Mouse (Mus musculus) hindbrain, embryonic 13.5 days (tissue): ENCODE data around the gene Iqsec1. TPM values are rescaled to one million over a fixed set of nuclear protein-coding genes. Genes with fewer than 3 reads are reported as not detected.

Experiments used
- ATAC-seq: fragments of 200-750 bp; cut with Nextera tagmentation; 2 replicates; pipeline ENCODE4 v1.8.0; 2017; ENCODE audit warnings: moderate TSS enrichment; ENCODE audit not compliant: low FRiP score
- H3K27ac ChIP-seq: fragments of 300-500 bp; sonication (generic); 2 replicates; pipeline ENCODE4 v1.5.1; 2015; ENCODE audit warnings: inconsistent platforms, mild to moderate bottlenecking, moderate library complexity
- H3K27me3 ChIP-seq: fragments of 300-500 bp; sonication (generic); 2 replicates; pipeline ENCODE4 v1.6.1; 2015; ENCODE audit warnings: mild to moderate bottlenecking, inconsistent platforms
- H3K36me3 ChIP-seq: fragments of 300-500 bp; sonication (generic); 2 replicates; pipeline ENCODE4 v1.6.1; 2015; ENCODE audit warnings: mild to moderate bottlenecking, inconsistent platforms
- H3K4me1 ChIP-seq: fragments of 300-500 bp; sonication (generic); replicated peaks from 2 replicates; pipeline ENCODE4 v1.6.1; 2015; ENCODE audit warnings: inconsistent platforms
- H3K4me2 ChIP-seq: fragments of 300-500 bp; sonication (generic); 2 replicates; pipeline ENCODE4 v1.6.1; 2015; ENCODE audit warnings: inconsistent platforms, mild to moderate bottlenecking, moderate library complexity
- H3K4me3 ChIP-seq: fragments of 300-500 bp; sonication (generic); 2 replicates; pipeline ENCODE4 v1.5.1; 2015; ENCODE audit warnings: mild to moderate bottlenecking, inconsistent platforms
- H3K9ac ChIP-seq: fragments of 300-500 bp; sonication (generic); 2 replicates; pipeline ENCODE4 v1.6.1; 2015; ENCODE audit warnings: mild to moderate bottlenecking, inconsistent platforms
- H3K9me3 ChIP-seq: fragments of 300-500 bp; sonication (generic); 2 replicates; pipeline ENCODE4 v1.6.1; 2016; ENCODE audit warnings: inconsistent platforms
- WGBS: fragments of 180-500 bp; shearing (Covaris S2); methylation state at CpG from one replicate; pipeline ENCODE4 v1.1.7; 2015; 5-methylcytosine and 5-hydroxymethylcytosine counted together
- polyA plus RNA-seq: library from polyadenylated mRNA; unstranded; fragments of >200 nt; fragmentation: Nextera tagmentation; extraction: Ambion mirVana; gene quantifications from 2 replicates; pipeline ENCODE4 v1.2.1, GENCODE M21; 2015

The Iqsec1 gene
- polyA plus RNA-seq, 1 experiment from 2014 or later, result 20.6 TPM

DNA sequence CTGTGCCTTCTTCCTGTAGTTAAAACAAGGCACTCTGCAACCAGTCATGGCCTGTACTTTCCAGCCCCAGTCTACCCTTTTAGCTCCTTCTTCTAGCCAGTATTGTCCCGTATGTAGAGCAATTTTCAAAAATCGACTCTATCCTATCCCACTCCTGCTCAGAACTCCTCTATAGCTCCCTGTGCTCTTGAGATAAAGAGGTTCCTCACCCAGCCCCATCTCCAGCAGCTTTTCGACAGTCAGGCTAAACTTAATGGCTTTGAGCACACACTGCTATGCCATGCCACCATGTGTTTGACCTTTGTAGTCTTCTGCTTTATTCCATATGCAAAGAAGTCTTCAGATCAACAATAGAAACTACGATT is 247.4 kb downstream of the Iqsec1 start:
- WGBS, result 72% methylated on average over 4 of the region's 4 CpGs
- Histone ChIP-seq H3K4me3 (no peak overlapping the region), H3K27me3 (no peaks in the 10 kb centered on the region), H3K4me1 (peaks cover 27% of the 10 kb centered on the region), H3K27ac (no peak overlapping the region), H3K9ac (no peak overlapping the region), H3K9me3 (no peaks in the 10 kb centered on the region), H3K36me3 (no peaks in the 10 kb centered on the region), H3K4me2 (no peak overlapping the region)
- no peak for ATAC-seq

DNA sequence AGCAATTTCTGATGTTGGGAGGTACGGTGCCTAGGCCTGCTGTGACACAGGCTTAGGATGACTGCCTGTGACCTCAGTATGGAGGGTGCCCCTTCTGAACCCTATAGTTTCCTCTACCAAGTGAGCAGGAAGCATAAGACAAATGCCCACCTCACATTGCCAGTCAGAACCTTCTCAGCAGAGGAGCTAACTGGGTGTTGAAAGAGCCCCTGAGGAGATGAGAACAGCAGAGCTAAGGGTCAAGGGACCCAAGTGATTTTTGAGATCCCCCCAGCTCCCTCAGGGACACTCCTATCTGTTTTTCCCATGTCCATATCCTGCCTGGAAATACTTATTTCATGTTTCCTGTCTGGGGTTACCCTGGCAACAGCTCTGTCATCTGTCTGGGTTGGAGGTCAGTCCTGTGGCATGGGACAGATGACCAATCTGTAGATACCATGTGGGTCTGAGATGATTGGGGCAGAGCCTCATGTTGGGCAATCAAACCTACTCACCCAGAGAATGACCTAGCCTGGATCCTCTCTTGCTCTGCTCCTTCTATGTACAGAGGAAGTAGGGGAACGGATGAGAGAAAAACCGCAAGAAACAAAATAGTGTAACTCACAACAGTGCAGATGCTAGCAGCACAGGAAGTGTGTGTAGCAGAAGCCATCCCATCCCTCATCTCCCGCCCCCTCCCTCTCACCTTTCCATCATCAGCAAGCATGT is 248.0 kb downstream of the Iqsec1 start:
- no peaks in the 10 kb centered on the region for H3K9me3 ChIP-seq
- H3K27ac ChIP-seq, result no peak overlapping the region
- H3K4me1 ChIP-seq, result peaks cover 27% of the 10 kb centered on the region
- H3K4me3 ChIP-seq, result no peak overlapping the region
- WGBS, result 92% methylated on average over 4 of the region's 4 CpGs
- H3K4me2 ChIP-seq, result no peak overlapping the region
- no peaks in the 10 kb centered on the region for H3K36me3 ChIP-seq
- no peak for ATAC-seq
- H3K9ac ChIP-seq, result no peak overlapping the region
- H3K27me3 ChIP-seq, result no peaks in the 10 kb centered on the region

DNA sequence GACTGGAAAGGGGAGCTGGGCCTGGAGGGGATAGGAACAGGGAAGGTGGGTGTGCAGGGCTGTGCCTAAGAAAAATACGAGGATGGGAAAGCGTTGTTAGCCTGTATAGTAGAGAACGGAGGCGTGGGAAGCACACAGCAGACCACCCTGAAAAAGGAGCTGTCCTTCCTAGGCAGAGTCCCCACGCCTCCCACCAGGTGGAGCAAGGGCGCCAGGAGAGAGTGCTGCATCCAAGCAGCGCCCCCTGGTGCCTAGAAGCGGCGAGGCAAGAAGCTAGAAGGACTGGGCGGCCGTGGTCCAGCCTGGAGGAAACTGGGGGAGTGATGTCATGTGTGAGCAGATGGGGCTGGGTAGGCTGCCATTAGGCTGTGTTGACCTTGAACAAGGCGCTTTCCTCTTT is 251.1 kb downstream of the Iqsec1 start:
- Histone ChIP-seq H3K4me1 (peaks cover 44% of the 10 kb centered on the region), H3K4me2 (peak overlapping the region; percentile 95), H3K36me3 (no peaks in the 10 kb centered on the region), H3K4me3 (peak overlapping the region; percentile 78), H3K27ac (peak overlapping the region; percentile 77), H3K27me3 (no peaks in the 10 kb centered on the region), H3K9ac (peak overlapping the region; percentile 94), H3K9me3 (no peaks in the 10 kb centered on the region)
- peak; percentile 84 for ATAC-seq
- 2% methylated on average over 12 of the region's 12 CpGs for WGBS

DNA sequence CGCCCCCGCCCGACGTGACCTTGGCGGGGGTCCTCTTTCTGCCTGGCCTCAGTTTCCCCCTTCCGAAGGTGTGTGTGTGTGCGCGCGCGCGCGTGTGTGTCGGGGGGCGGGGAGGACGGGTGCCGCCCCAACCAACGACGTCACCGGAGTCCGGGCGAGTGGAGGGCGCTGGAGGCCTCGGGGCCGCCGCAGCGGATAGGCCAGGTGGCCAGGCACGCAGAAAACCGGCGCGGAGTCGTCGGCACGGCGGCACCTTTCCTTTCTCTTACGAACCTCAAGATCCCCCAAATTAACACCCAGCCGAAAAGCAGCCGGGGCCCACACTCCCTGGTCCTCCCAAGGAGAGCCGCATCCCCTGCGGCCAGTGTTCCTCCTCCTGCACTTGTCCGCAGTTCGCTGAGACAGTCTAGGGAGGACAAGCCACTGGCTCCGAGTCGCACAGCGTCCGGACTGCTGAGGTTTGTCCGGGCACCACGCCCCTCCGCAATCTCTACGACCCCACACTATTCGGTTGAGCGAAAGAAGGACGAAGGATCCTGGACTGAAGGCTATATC is 251.7 kb downstream of the Iqsec1 start:
- peak overlapping the region; percentile 77 for H3K27ac ChIP-seq
- ATAC-seq, result peak; percentile 76
- H3K27me3 ChIP-seq, result no peaks in the 10 kb centered on the region
- H3K9ac ChIP-seq, result peak overlapping the region; percentile 94
- H3K36me3 ChIP-seq, result no peaks in the 10 kb centered on the region
- under 1% methylated on average over 32 of the region's 52 CpGs for WGBS
- H3K4me2 ChIP-seq, result peak overlapping the region; percentile 95
- H3K9me3 ChIP-seq, result no peaks in the 10 kb centered on the region
- H3K4me3 ChIP-seq, result peak overlapping the region; percentile 78
- H3K4me1 ChIP-seq, result peaks cover 44% of the 10 kb centered on the region

DNA sequence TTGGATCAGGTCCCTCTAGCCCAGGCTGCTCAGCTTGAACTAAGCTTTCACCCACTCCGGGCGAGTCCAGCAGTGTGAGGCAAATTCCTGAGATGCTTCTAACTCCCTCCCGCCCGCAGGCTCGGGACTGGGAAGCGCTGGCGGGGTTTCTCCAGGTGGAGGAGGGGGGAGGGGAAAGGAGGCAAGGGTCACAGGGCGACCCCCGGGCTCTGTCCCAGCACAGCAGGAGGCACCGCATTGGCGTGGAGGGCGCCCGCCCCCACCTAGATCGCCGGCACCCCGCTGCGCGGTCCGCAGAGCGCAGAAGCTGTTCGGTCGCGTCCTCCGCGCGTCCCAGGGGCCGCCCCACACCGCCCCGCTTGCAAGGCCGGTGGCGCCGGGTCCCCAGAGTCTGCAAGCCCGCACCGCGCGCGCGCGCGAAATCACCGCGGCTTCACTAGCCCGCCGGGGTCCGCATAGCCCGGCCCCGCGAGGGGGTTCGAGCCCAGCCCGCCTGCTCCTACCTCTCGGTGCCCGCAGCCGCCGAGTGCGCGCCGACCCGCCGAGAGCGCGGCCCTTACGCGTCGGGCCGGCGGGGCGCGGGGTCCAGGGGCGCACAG is 252.3 kb downstream of the Iqsec1 start:
- H3K9ac ChIP-seq, result peak overlapping the region; percentile 94
- H3K27ac ChIP-seq, result peak overlapping the region; percentile 77
- WGBS, result under 1% methylated on average over 38 of the region's 69 CpGs
- no peaks in the 10 kb centered on the region for H3K36me3 ChIP-seq
- H3K9me3 ChIP-seq, result no peaks in the 10 kb centered on the region
- peak overlapping the region; percentile 78 for H3K4me3 ChIP-seq
- H3K4me1 ChIP-seq, result peaks cover 47% of the 10 kb centered on the region
- peak overlapping the region; percentile 95 for H3K4me2 ChIP-seq
- ATAC-seq, result peak; percentile 69
- no peaks in the 10 kb centered on the region for H3K27me3 ChIP-seq

DNA sequence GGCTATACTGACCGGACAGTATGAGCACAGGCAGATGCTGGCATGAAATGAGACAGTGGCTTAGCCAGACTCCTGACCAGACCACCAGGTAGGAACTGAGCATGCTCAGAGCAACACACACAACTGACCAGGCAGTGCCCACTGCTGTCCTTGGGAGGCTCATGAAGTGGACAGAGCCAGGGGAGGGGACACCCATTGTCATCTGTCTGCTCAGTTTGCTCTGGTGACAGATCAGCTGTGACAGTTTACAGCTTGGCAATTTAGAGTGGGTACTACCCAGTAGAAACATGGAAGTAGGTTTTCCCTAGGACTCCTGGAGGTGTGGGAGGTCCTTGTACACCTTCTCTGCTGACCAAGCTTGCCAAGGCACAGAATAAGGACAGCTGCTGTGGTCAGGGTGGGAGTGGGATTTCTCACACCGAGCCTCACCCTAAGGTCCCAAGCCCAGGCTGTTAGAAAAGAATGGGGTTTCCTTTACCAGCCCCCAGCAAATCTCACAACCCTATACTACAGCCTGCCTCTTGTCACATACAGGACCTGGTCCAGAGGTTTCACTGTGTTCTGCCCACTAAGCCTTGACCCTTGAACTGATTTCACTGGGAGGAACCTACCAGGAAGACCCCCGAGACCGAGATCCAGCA is 253.0 kb downstream of the Iqsec1 start:
- H3K9ac ChIP-seq, result peak overlapping the region; percentile 94
- peak overlapping the region; percentile 78 for H3K4me3 ChIP-seq
- peak; percentile 9; the same call in 1 of the 2 replicates for ATAC-seq
- H3K27me3 ChIP-seq, result no peaks in the 10 kb centered on the region
- peaks cover 54% of the 10 kb centered on the region for H3K4me1 ChIP-seq
- WGBS, result 36% methylated on average over 4 of the region's 4 CpGs
- no peaks in the 10 kb centered on the region for H3K9me3 ChIP-seq
- H3K36me3 ChIP-seq, result no peaks in the 10 kb centered on the region
- peak overlapping the region; percentile 95 for H3K4me2 ChIP-seq
- H3K27ac ChIP-seq, result peak overlapping the region; percentile 2; the same call in 1 of the 2 replicates

DNA sequence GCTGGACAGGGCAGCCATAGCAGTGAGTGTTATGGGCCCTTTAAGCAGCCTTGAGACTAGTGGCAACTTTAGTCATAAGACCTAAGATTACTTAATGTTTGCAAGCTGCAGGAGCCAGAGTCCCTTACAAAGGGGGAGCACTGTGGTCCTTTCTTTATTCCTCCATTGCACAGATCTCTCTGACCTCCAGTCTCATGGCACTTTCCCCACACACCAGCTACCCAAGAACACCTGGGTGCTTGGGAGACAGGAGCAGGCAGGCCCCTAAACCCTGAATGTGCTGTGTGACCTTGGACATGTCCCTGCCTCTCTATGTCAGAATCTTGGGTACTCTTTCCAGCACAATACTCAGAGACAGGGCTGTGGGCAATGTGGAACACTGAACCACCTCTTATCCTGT is 253.7 kb downstream of the Iqsec1 start:
- H3K27me3 ChIP-seq, result no peaks in the 10 kb centered on the region
- H3K4me3 ChIP-seq, result no peak overlapping the region
- no peaks in the 10 kb centered on the region for H3K9me3 ChIP-seq
- peak overlapping the region; percentile 94; the same call in 1 of the 2 replicates for H3K9ac ChIP-seq
- H3K4me1 ChIP-seq, result peaks cover 61% of the 10 kb centered on the region
- no peak for ATAC-seq
- no peak overlapping the region for H3K4me2 ChIP-seq
- no peaks in the 10 kb centered on the region for H3K36me3 ChIP-seq
- H3K27ac ChIP-seq, result no peak overlapping the region

DNA sequence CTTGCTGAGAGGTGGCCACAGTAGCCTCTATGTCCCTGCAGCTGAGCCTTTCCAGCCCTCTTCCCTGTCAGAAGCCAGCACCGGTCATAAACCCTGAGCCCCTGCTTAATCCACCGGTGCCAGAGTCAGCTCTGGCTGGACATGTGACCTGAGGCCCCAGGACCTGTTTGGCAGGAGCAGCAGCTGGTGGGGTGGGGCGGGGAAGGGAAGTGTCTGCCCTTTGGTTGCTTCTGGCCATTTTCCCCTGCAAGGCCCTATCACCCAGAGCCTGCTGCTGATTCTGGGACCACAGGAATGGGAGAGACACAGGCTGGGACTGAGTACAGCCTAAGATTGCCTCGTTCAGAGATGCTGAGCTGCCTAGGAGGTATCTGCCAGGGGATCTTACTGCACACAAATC is 257.2 kb downstream of the Iqsec1 start:
- Histone ChIP-seq H3K27me3 (no peaks in the 10 kb centered on the region), H3K9ac (no peak overlapping the region), H3K4me1 (peaks cover 74% of the 10 kb centered on the region)

DNA sequence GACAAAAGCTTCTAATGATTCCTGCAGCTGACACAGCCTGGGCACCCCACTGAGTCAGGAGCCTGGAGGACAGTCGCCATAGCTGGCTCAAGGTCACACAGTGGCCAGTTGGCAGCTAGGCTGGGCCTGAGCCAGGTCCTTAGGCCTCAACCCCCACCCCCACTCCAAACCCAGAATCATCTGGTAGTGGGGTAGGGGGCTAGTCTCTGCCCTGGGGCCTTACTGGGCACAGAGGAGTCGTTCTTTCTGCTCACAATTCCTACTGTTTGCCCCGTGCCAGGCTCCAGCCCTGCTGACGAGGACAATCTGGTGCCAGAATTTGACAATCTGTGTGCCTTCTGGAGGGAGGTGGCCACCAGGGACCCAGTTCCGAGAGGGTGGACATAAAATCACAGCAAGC is 258.7 kb downstream of the Iqsec1 start:
- H3K9me3 ChIP-seq, result no peaks in the 10 kb centered on the region
- no peaks in the 10 kb centered on the region for H3K36me3 ChIP-seq
- peaks cover 73% of the 10 kb centered on the region for H3K4me1 ChIP-seq
- no peak overlapping the region for H3K4me3 ChIP-seq
- H3K9ac ChIP-seq, result peak overlapping the region; percentile 49
- ATAC-seq, result no peak
- H3K27me3 ChIP-seq, result no peaks in the 10 kb centered on the region
- H3K27ac ChIP-seq, result peak overlapping the region; percentile 69
- no peak overlapping the region for H3K4me2 ChIP-seq
- 27% methylated on average over 5 of the region's 5 CpGs for WGBS

More for the DNA sequence above, 257.2 kb downstream of the Iqsec1 start:
- no peak for ATAC-seq
- no peaks in the 10 kb centered on the region for H3K36me3 ChIP-seq
- 35% methylated on average over 4 of the region's 4 CpGs for WGBS
- H3K9me3 ChIP-seq, result no peaks in the 10 kb centered on the region
- no peak overlapping the region for H3K27ac ChIP-seq
- no peak overlapping the region for H3K4me3 ChIP-seq
- H3K4me2 ChIP-seq, result no peak overlapping the region

DNA sequence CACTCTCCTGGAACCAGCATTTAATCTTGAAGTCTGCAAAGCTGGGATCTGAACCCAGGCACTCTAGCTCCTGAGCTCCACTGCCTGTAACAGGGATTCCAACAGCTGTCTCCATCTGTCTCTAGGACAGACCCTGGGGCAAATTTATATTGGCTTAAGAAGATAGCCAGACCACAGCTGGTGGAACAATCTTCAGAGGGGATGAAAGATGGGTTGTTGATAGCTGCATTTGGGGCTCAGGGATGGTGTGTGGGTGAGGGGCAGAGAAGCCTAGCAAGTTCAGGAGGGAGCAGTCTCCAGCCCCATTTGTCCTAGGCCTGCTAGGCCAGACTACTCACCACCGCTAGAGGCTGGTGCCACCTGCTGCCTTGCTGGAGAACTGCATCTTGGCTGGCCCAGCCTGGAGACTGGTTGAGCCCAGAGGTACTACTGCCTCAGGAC is 260.0 kb downstream of the Iqsec1 start:
- Histone ChIP-seq H3K27ac (peak overlapping the region; percentile 69; the same call in 1 of the 2 replicates), H3K4me1 (peaks cover 75% of the 10 kb centered on the region), H3K4me3 (no peak overlapping the region), H3K27me3 (no peaks in the 10 kb centered on the region), H3K9ac (peak overlapping the region; percentile 15; the same call in 1 of the 2 replicates), H3K36me3 (no peaks in the 10 kb centered on the region), H3K4me2 (no peak overlapping the region), H3K9me3 (no peaks in the 10 kb centered on the region)
- peak; percentile 70 for ATAC-seq
- WGBS, result 0% methylated on average over 1 of the region's 1 CpGs

DNA sequence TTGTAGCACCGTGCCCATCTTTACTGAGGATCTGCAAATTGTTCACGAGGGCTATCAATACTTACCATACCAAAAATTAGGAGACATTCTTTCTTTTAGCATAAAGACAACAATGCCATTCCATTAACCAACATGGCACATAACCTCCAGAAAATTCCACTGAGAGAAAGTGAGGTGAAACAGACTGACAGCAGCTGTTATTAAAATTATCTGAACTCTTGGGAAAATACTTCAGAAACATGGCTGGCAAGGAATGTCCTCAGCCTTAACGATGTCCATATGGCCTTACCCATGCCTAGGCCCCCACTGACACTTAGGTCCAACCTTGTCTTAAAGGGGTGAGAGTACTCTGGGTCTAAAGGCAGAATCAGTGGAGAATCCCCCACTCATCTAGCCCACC is 260.7 kb downstream of the Iqsec1 start:
- H3K9me3 ChIP-seq, result no peaks in the 10 kb centered on the region
- H3K27ac ChIP-seq, result peak overlapping the region; percentile 15; the same call in 1 of the 2 replicates
- H3K4me2 ChIP-seq, result no peak overlapping the region
- 92% methylated on average over 3 of the region's 3 CpGs for WGBS
- 0 out of 2 replicates have a peak overlapping the region, but pooled peaks have one; percentile 15 for H3K9ac ChIP-seq
- H3K27me3 ChIP-seq, result no peaks in the 10 kb centered on the region
- H3K4me1 ChIP-seq, result peaks cover 82% of the 10 kb centered on the region
- no peaks in the 10 kb centered on the region for H3K36me3 ChIP-seq
- no peak for ATAC-seq
- no peak overlapping the region for H3K4me3 ChIP-seq

DNA sequence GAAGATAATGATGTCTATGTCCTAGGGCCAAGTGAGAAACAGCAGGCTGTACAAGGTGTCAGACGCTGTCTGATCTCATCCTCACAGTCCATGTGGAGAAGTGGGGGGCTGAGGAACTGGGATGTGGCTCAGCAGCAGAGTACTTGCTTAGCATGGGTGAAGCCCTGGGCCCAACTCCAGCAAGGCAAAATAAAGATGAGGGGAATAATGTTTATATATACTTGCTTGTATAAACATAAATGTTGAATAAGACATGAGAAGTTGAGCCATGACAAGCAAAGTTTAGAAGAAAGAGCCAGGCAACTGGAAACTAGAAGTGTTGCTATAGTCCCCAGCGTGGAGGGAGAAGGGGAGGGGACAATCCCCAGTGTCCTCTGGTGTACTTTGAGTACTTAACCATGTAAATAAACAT is 261.8 kb downstream of the Iqsec1 start:
- H3K4me1 ChIP-seq, result peaks cover 86% of the 10 kb centered on the region
- H3K4me3 ChIP-seq, result no peak overlapping the region
- no peaks in the 10 kb centered on the region for H3K27me3 ChIP-seq
- WGBS, result 70% methylated on average over 2 of the region's 2 CpGs
- no peak for ATAC-seq
- no peaks in the 10 kb centered on the region for H3K36me3 ChIP-seq
- no peaks in the 10 kb centered on the region for H3K9me3 ChIP-seq
- no peak overlapping the region for H3K27ac ChIP-seq
- no peak overlapping the region for H3K4me2 ChIP-seq
- H3K9ac ChIP-seq, result no peak overlapping the region
